Mouse (Mus musculus): ENCODE measurements around the gene Sh3pxd2b. TPM values are rescaled to one million over a fixed set of nuclear protein-coding genes. Genes with fewer than 3 reads are reported as not detected.

The Sh3pxd2b gene
- polyA plus RNA-seq, 1 experiment from 2014 or later: 21.8 TPM

GRCm38 (mm10) chr11:32383341-32384134 lies 35.9 kb downstream of the Sh3pxd2b start:
- H3K27me3 ChIP-seq: no peaks in the 10 kb centered on the region
- H3K4me3 ChIP-seq (replicated peaks): no peak overlapping the region
- H3K9me3 ChIP-seq (replicated peaks): no peaks in the 10 kb centered on the region
- 13% methylated on average over 10 of the region's 10 CpGs for WGBS
- H3K27ac ChIP-seq: peak overlapping the region; percentile 91
- peak; percentile 85 for ATAC-seq (replicated peaks; ENCODE audit: low FRiP score)
- no peak overlapping the region for H3K4me2 ChIP-seq
- H3K36me3 ChIP-seq: peaks cover 46% of the 10 kb centered on the region
- peaks cover 20% of the 10 kb centered on the region for H3K4me1 ChIP-seq
- no peak overlapping the region for H3K9ac ChIP-seq

GRCm38 (mm10) chr11:32384135-32384801 lies 36.6 kb downstream of the Sh3pxd2b start:
- peaks cover 49% of the 10 kb centered on the region for H3K36me3 ChIP-seq
- H3K9me3 ChIP-seq (replicated peaks): no peaks in the 10 kb centered on the region
- H3K27me3 ChIP-seq: no peaks in the 10 kb centered on the region
- peak; percentile 41; the same call in 1 of the 2 replicates for ATAC-seq (replicated peaks; ENCODE audit: low FRiP score)
- H3K4me1 ChIP-seq: peaks cover 20% of the 10 kb centered on the region
- H3K9ac ChIP-seq: no peak overlapping the region
- WGBS: 66% methylated on average over 7 of the region's 7 CpGs
- peak overlapping the region; percentile 91 for H3K27ac ChIP-seq
- no peak overlapping the region for H3K4me3 ChIP-seq (replicated peaks)
- H3K4me2 ChIP-seq: no peak overlapping the region

DNA sequence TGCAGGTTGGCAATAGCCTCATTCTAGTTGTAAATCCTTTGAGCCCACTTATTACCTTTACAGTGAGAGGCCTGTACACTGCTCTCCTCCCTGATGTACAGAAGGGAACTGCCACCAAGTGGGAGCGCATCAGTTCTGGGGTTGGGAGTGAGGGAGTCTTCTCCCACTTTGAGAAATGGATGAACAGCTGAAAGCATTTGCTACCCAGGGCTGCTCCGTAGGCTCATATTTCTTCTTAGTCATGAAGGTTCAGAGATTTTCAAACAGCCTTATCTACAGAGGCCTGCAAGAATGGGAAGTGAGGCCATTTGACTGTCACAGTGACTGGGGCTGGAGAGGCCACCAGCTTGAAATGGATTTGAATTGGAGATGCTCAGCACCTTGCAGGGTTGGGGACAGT lies 38.4 kb downstream of the Sh3pxd2b start:
- H3K4me3 ChIP-seq (replicated peaks): no peak overlapping the region
- H3K9ac ChIP-seq: no peak overlapping the region
- H3K36me3 ChIP-seq: peaks cover 55% of the 10 kb centered on the region
- H3K27ac ChIP-seq: no peak overlapping the region
- no peaks in the 10 kb centered on the region for H3K9me3 ChIP-seq (replicated peaks)
- WGBS: 79% methylated on average over 2 of the region's 2 CpGs
- no peak for ATAC-seq (replicated peaks; ENCODE audit: low FRiP score)
- peaks cover 20% of the 10 kb centered on the region for H3K4me1 ChIP-seq
- no peaks in the 10 kb centered on the region for H3K27me3 ChIP-seq
- no peak overlapping the region for H3K4me2 ChIP-seq

- Histone ChIP-seq H3K27ac (no peak overlapping the region), H3K27me3 (no peaks in the 10 kb centered on the region), H3K4me3 (replicated peaks) (no peak overlapping the region), H3K9ac (no peak overlapping the region), H3K4me2 (no peak overlapping the region), H3K4me1 (peaks cover 15% of the 10 kb centered on the region), H3K36me3 (peaks cover 54% of the 10 kb centered on the region), H3K9me3 (replicated peaks) (no peaks in the 10 kb centered on the region)
- 70% methylated on average over 2 of the region's 2 CpGs for WGBS
- ATAC-seq (replicated peaks; ENCODE audit: low FRiP score): no peak
Measured at GRCm38 (mm10) chr11:32388064-32388463, 40.4 kb downstream of the Sh3pxd2b start.

DNA sequence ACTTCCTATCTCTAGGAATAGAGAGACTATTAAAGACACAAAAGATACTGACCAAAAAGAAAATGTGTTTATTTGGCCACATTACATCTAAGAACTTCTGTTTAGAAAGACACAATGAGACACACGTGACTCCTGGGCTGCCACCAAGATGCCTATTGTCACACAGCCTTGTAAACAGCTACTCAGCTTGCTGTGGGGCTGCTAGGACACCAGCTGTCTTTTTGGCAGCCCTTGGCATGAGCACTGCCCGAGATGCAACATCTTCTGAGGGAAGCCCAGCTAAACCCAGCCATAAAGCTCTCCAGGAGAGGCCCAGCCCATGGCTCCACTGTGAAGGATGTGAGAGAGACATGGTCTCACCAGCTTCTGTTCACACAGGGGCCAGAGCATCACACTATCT lies 45.5 kb downstream of the Sh3pxd2b start:
- Histone ChIP-seq H3K4me1 (no peaks in the 10 kb centered on the region), H3K9me3 (replicated peaks) (no peaks in the 10 kb centered on the region), H3K4me2 (no peak overlapping the region), H3K27ac (no peak overlapping the region), H3K36me3 (peaks cover 79% of the 10 kb centered on the region), H3K27me3 (no peaks in the 10 kb centered on the region), H3K4me3 (replicated peaks) (no peak overlapping the region), H3K9ac (no peak overlapping the region)
- ATAC-seq (replicated peaks; ENCODE audit: low FRiP score): no peak
- WGBS: 76% methylated on average over 2 of the region's 2 CpGs

DNA sequence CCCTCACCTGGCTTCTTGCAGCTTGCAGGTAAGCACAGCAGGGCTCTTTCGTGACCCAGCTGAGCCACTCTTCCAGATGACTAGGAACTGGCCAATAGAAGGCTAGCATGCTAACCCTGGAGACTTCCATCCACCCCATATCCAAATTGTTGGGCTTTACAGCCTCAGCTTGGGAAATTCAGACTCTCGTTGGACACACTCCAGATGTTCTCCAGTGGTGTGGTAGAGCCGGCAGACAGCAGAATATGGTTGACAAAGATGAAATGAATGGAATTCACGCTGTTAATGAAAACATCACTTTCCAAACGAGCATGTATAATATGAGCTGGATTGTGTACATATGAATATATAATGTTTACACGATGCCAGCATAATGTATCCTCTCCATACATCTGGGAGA lies 48.2 kb downstream of the Sh3pxd2b start:
- Histone ChIP-seq H3K4me1 (no peaks in the 10 kb centered on the region), H3K27me3 (no peaks in the 10 kb centered on the region), H3K9me3 (replicated peaks) (no peaks in the 10 kb centered on the region), H3K36me3 (peaks cover 67% of the 10 kb centered on the region), H3K4me3 (replicated peaks) (no peak overlapping the region), H3K9ac (no peak overlapping the region), H3K27ac (no peak overlapping the region), H3K4me2 (no peak overlapping the region)
- no peak for ATAC-seq (replicated peaks; ENCODE audit: low FRiP score)
- 78% methylated on average over 6 of the region's 6 CpGs for WGBS

- 69% methylated on average over 2 of the region's 2 CpGs for WGBS
- H3K4me2 ChIP-seq: no peak overlapping the region
- no peak for ATAC-seq (replicated peaks; ENCODE audit: low FRiP score)
Measured at GRCm38 (mm10) chr11:32398446-32398845, 50.8 kb downstream of the Sh3pxd2b start.

GRCm38 (mm10) chr11:32399261-32399660 lies 51.6 kb downstream of the Sh3pxd2b start:
- Histone ChIP-seq H3K4me3 (replicated peaks) (no peak overlapping the region), H3K4me2 (no peak overlapping the region), H3K27ac (no peak overlapping the region), H3K36me3 (peaks cover 70% of the 10 kb centered on the region), H3K9ac (no peak overlapping the region), H3K4me1 (no peaks in the 10 kb centered on the region), H3K9me3 (replicated peaks) (no peaks in the 10 kb centered on the region), H3K27me3 (no peaks in the 10 kb centered on the region)
- 82% methylated on average over 2 of the region's 2 CpGs for WGBS
- no peak for ATAC-seq (replicated peaks; ENCODE audit: low FRiP score)

More at GRCm38 (mm10) chr11:32398446-32398845, 50.8 kb downstream of the Sh3pxd2b start:
- Histone ChIP-seq H3K4me1 (no peaks in the 10 kb centered on the region), H3K36me3 (peaks cover 70% of the 10 kb centered on the region), H3K4me3 (replicated peaks) (no peak overlapping the region), H3K27me3 (no peaks in the 10 kb centered on the region), H3K9me3 (replicated peaks) (no peaks in the 10 kb centered on the region), H3K27ac (0 out of 2 replicates have a peak overlapping the region, but pooled peaks have one; percentile 22), H3K9ac (no peak overlapping the region)

DNA sequence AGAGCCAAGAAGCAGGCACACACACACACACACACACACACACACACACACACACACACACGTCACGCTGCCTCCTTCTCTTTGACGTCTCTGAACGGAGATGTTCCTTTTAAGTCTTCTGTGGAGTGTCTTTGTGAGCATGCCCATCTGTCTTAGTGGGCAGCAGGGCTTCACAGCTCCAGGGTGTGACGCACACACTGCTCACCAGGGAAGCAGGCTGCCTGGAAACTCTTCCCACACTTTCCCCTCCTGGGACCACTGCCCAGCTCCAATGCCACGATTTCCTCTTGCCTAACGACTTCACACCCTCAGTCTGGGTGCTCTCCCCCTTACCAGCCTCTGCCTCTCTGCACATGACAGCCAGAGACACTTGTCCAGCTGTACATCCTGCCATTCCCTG lies 55.1 kb downstream of the Sh3pxd2b start:
- Histone ChIP-seq H3K9ac (no peak overlapping the region), H3K9me3 (replicated peaks) (no peaks in the 10 kb centered on the region), H3K27me3 (no peaks in the 10 kb centered on the region), H3K27ac (no peak overlapping the region), H3K4me1 (peaks cover 16% of the 10 kb centered on the region), H3K4me2 (no peak overlapping the region), H3K4me3 (replicated peaks) (no peak overlapping the region), H3K36me3 (peaks cover 72% of the 10 kb centered on the region)
- ATAC-seq (replicated peaks; ENCODE audit: low FRiP score): no peak
- WGBS: 52% methylated on average over 7 of the region's 7 CpGs

- no peak overlapping the region for H3K9ac ChIP-seq
- H3K4me1 ChIP-seq: peaks cover 16% of the 10 kb centered on the region
- no peak overlapping the region for H3K4me3 ChIP-seq (replicated peaks)
- H3K9me3 ChIP-seq (replicated peaks): no peaks in the 10 kb centered on the region
- no peak overlapping the region for H3K27ac ChIP-seq
- 79% methylated on average over 3 of the region's 3 CpGs for WGBS
- H3K36me3 ChIP-seq: peaks cover 78% of the 10 kb centered on the region
- ATAC-seq (replicated peaks; ENCODE audit: low FRiP score): no peak
- no peak overlapping the region for H3K4me2 ChIP-seq
- H3K27me3 ChIP-seq: no peaks in the 10 kb centered on the region
Measured at GRCm38 (mm10) chr11:32404708-32405107, 57.1 kb downstream of the Sh3pxd2b start.

DNA sequence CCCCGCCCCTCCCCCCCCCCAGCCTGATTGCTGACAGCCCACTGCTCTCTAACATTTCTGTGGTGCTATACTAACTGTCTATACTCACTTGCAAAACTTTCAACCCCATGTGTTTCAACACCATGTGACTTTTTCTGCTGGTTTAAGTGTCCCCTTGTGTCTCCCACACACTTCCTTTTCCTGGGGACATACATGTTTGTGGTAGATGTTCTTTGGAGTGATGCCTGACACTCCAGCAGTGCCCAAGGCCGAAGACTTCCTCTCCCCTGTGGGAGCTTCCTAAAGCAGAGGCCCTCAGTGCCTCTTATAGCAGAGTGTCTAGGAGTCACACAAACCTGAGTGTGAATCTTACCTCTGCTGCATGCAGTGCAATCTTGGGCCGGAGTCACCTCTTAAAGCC lies 60.2 kb downstream of the Sh3pxd2b start:
- no peaks in the 10 kb centered on the region for H3K9me3 ChIP-seq (replicated peaks)
- H3K36me3 ChIP-seq: peaks cover 77% of the 10 kb centered on the region

GRCm38 (mm10) chr11:32409052-32409451 lies 61.4 kb downstream of the Sh3pxd2b start:
- H3K9me3 ChIP-seq (replicated peaks): no peaks in the 10 kb centered on the region
- no peaks in the 10 kb centered on the region for H3K27me3 ChIP-seq
- peaks cover 76% of the 10 kb centered on the region for H3K36me3 ChIP-seq
- no peak overlapping the region for H3K27ac ChIP-seq
- ATAC-seq (replicated peaks; ENCODE audit: low FRiP score): no peak
- peaks cover 27% of the 10 kb centered on the region for H3K4me1 ChIP-seq
- H3K9ac ChIP-seq: no peak overlapping the region
- H3K4me3 ChIP-seq (replicated peaks): no peak overlapping the region
- H3K4me2 ChIP-seq: no peak overlapping the region

More for the DNA sequence above, 60.2 kb downstream of the Sh3pxd2b start:
- Histone ChIP-seq H3K4me1 (peaks cover 27% of the 10 kb centered on the region), H3K9ac (no peak overlapping the region), H3K27me3 (no peaks in the 10 kb centered on the region), H3K4me2 (no peak overlapping the region), H3K27ac (no peak overlapping the region), H3K4me3 (replicated peaks) (no peak overlapping the region)
- 79% methylated on average over 3 of the region's 3 CpGs for WGBS
- ATAC-seq (replicated peaks; ENCODE audit: low FRiP score): no peak
